Mouse (Mus musculus) T-helper 17 cell (primary cell): ENCODE measurements at regions not wholly inside any gene's neighbourhood (a gene's known extent, or its start where the extent isn't known, plus 50 kb on each side); places are given as distances from the start of the nearest gene placed in this dataset.

ENCODE experiments used
- in situ Hi-C, 2 experiments: fragments of 300-600 bp; cut with MboI, MseI; formaldehyde crosslinking; loops; 1 replicate in 1 of 2; 2 replicates in 1 of 2; pipeline ENCODE4 v1.15.1; 2025; ENCODE audit warnings: high pct_unique_total_duplicates in 2 of 2

GRCm38 (mm10) chr15:7572221-7572620 is 174.0 kb upstream of the Egflam start:
- in situ Hi-C loops, result loop anchor here in 1 of 2 experiments (10.0 kb wide), 2 partner anchors 673 to 1143 kb away; partner anchors contain the start of gene Slc1a3

GRCm38 (mm10) chr15:7574264-7574663 is 176.1 kb upstream of the Egflam start:
- in situ Hi-C loops, result loop anchor here in 1 of 2 experiments (10.0 kb wide), 2 partner anchors 671 to 1141 kb away; partner anchors contain the start of gene Slc1a3

- in situ Hi-C loops, result loop anchor here in 1 of 2 experiments (10.0 kb wide), 2 partner anchors 670 to 1140 kb away; partner anchors contain the start of gene Slc1a3
These were observed 176.6 kb upstream of the Egflam start for GRCm38 (mm10) chr15:7574811-7575210.

- in situ Hi-C loops, result loop anchor here in 1 of 2 experiments (10.0 kb wide), 2 partner anchors 666 to 1136 kb away; partner anchors contain the start of gene Slc1a3
These were observed 180.2 kb upstream of the Egflam start for GRCm38 (mm10) chr15:7578439-7578838.

- in situ Hi-C loops, result no loop called here
These were observed 189.0 kb upstream of the Egflam start for GRCm38 (mm10) chr15:7587210-7587609.

- in situ Hi-C loops, result no loop called here
These were observed 193.3 kb upstream of the Egflam start for GRCm38 (mm10) chr15:7591486-7591885.

GRCm38 (mm10) chr15:7597335-7597734 is 199.1 kb upstream of the Egflam start:
- in situ Hi-C loops, result loop anchor here in 1 of 2 experiments (5.0 kb wide), 1 partner anchor 105 kb away; no protein-coding TSS in a partner anchor

GRCm38 (mm10) chr15:7597805-7598204 is 199.6 kb upstream of the Egflam start:
- in situ Hi-C loops, result loop anchor here in 1 of 2 experiments (5.0 kb wide), 1 partner anchor 106 kb away; no protein-coding TSS in a partner anchor

GRCm38 (mm10) chr15:7601540-7601939 is 203.3 kb upstream of the Egflam start:
- in situ Hi-C loops, result no loop called here

GRCm38 (mm10) chr15:7604847-7605246 is 205.8 kb upstream of the Gdnf start:
- in situ Hi-C loops, result no loop called here

- in situ Hi-C loops, result no loop called here
These were observed 192.7 kb upstream of the Gdnf start for GRCm38 (mm10) chr15:7617954-7618353.

GRCm38 (mm10) chr15:7623026-7623425 is 187.6 kb upstream of the Gdnf start:
- in situ Hi-C loops, result loop anchor here in 1 of 2 experiments (10.0 kb wide), 1 partner anchor 722 kb away; no protein-coding TSS in a partner anchor

- in situ Hi-C loops, result loop anchor here in 1 of 2 experiments (10.0 kb wide), 1 partner anchor 720 kb away; no protein-coding TSS in a partner anchor
These were observed 185.8 kb upstream of the Gdnf start for GRCm38 (mm10) chr15:7624689-7625472.

- in situ Hi-C loops, result loop anchor here in 1 of 2 experiments (10.0 kb wide), 1 partner anchor 715 kb away; no protein-coding TSS in a partner anchor
These were observed 180.8 kb upstream of the Gdnf start for GRCm38 (mm10) chr15:7629826-7630225.

- in situ Hi-C loops, result no loop called here
These were observed 175.4 kb upstream of the Gdnf start for GRCm38 (mm10) chr15:7635234-7635633.

- in situ Hi-C loops, result no loop called here
These were observed 171.2 kb upstream of the Gdnf start for GRCm38 (mm10) chr15:7639444-7639843.

- in situ Hi-C loops, result no loop called here
These were observed 168.6 kb upstream of the Gdnf start for GRCm38 (mm10) chr15:7642075-7642474.

- in situ Hi-C loops, result no loop called here
These were observed 159.9 kb upstream of the Gdnf start for GRCm38 (mm10) chr15:7650705-7651104.

GRCm38 (mm10) chr15:7663888-7664287 is 146.8 kb upstream of the Gdnf start:
- in situ Hi-C loops, result no loop called here

- in situ Hi-C loops, result no loop called here
These were observed 141.0 kb upstream of the Gdnf start for GRCm38 (mm10) chr15:7669631-7670030.

- in situ Hi-C loops, result no loop called here
These were observed 133.7 kb upstream of the Gdnf start for GRCm38 (mm10) chr15:7676970-7677369.

- in situ Hi-C loops, result no loop called here
These were observed 131.9 kb upstream of the Gdnf start for GRCm38 (mm10) chr15:7678711-7679110.

GRCm38 (mm10) chr15:7681011-7681410 is 129.6 kb upstream of the Gdnf start:
- in situ Hi-C loops, result no loop called here
